Mouse (Mus musculus) lung, adult 2 months (tissue): ENCODE results near the gene Cnga1.

Experiments
- CTCF ChIP-seq: fragments of 200-500 bp; IDR thresholded peaks from 2 replicates; pipeline ENCODE4 v1.5.1; 2011; ENCODE audit warnings: mild to moderate bottlenecking, low read length, control low read depth; ENCODE audit not compliant: insufficient read depth
- POLR2A ChIP-seq: fragments of 200-500 bp; IDR thresholded peaks from 2 replicates; pipeline ENCODE4 v1.6.1; 2011; ENCODE audit warnings: low read depth, mild to moderate bottlenecking, control low read depth, low read length, borderline replicate concordance; ENCODE audit errors: extremely low read depth

DNA sequence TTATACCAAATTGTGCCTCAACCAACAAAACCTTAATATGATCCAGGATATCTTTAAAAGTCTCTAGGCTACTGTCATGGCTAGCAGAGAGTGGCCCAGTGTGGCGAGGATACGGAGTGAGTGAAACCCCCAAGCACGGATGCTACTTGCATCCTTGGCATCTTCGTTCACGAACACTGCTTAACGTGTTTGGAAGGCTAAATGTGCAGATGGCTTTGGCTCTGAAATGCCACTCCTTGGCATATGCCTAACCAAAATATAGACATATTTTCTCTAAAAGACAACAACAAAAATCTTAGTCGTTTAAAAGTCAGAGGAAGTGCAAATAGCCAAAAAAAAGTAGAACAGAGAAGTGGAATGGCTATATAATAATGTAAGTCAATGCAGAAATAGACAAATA lies 45.5 kb upstream of the Cnga1 start:
- TF ChIP-seq POLR2A, result no peak
- TF ChIP-seq CTCF, result no peak
